Mouse (Mus musculus) liver, postnatal 0 days (tissue): ENCODE results near the gene Ltbp1.

Source experiments
- CTCF ChIP-seq: sonication (generic); IDR thresholded peaks from 2 replicates; pipeline ENCODE4 v1.5.1; 2016; ENCODE audit warnings: antibody characterized with exemption, low read depth
- EP300 ChIP-seq: IDR thresholded peaks from 2 replicates; pipeline ENCODE4 v1.6.1; 2016; ENCODE audit warnings: antibody characterized with exemption, low read depth, mild to moderate bottlenecking

DNA sequence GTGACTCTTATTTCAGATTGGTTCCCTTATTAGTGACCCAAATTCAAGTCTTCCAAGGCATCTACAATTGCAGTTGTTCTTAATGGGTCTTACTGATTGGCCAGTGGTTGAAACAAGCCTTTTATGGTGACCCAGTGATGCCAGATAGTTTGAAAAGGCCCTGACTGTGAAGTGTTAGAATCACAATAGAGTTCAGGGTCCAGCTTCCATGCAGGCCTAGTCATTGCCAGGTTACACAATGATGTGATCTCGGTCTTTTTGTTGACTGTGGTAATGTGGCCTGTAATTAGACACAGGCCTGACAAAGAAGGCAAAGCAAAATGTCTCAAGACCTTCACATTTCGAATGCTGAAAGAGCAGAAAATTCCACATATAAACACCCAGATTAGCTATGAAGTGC is 227.8 kb downstream of the Ltbp1 start:
- TF ChIP-seq CTCF (no peak), EP300 (no peak)
